20 mouse cellular contexts compared by ENCODE assay signal in genomic region chr14:103811291-103811690, GRCm38 (mm10). TPM values are rescaled to one million over a fixed set of nuclear protein-coding genes. Genes with fewer than 3 reads are reported as not detected.
DNase-seq lines count a peak whose midpoint lies in the region; TF ChIP-seq lines count a peak whose summit lies in the region.
"Had no signal": no experiment of that assay in that cellular context is flagged by ENCODE, and none has a peak within 500 bp of the region (broad histone marks: within the 10 kb centered on the region; RNA-seq: fewer than 3 reads in every experiment).

No protein-coding gene starts in this region.

- no peak for TF ChIP-seq CTCF in gastrocnemius, adult 2 months (IDR thresholded peaks at IDR 0.05)
- TF ChIP-seq CTCF in heart, adult 2 months (IDR thresholded peaks at IDR 0.05): no peak

- no peaks in the 10 kb centered on the region for H3K27me3 ChIP-seq in heart, adult 2 months (ENCODE audit: control insufficient read depth, insufficient read depth, low read length)
- H3K27me3 ChIP-seq: CH12.LX, Patski had no signal

- H3K36me3 ChIP-seq in heart, adult 2 months (ENCODE audit: control insufficient read depth, insufficient read depth, low read length): peaks cover 20% of the 10 kb centered on the region
- H3K36me3 ChIP-seq: G1E had no signal

- H3K27ac ChIP-seq in gastrocnemius, adult 2 months: peak overlapping the region; percentile 57
- no peak overlapping the region for H3K27ac ChIP-seq in heart, adult 2 months

- no peak overlapping the region for H3K4me3 ChIP-seq in gastrocnemius, adult 2 months
- no peak overlapping the region for H3K4me3 ChIP-seq in heart, adult 2 months

- H3K9ac ChIP-seq in heart, adult 2 months (ENCODE audit: low read depth, low read length): no peak overlapping the region

- intact Hi-C loops in gastrocnemius, adult 2 months (cut with DNase I): no loop called here
- intact Hi-C loops in heart, adult 2 months (cut with DNase I): loop anchor here (10.0 kb wide), 1 partner anchor 66 kb away; no protein-coding TSS in a partner anchor

- no peak for DNase-seq in gastrocnemius, adult 2 months
- no peak for DNase-seq in gastrocnemius, postnatal 10 days
- peak; percentile 93 for DNase-seq in heart, adult 11 months
- DNase-seq in heart, adult 2 months: no peak
- DNase-seq: adrenal gland, adult 2 months; adrenal gland, adult 8-10 months; adrenal gland, postnatal 10 days; adrenal gland, postnatal 14 days; adrenal gland, postnatal 25 days; adrenal gland, postnatal 36 days; B cell, adult 2 months; cerebellum, adult 11 months; cerebellum, adult 11-12 months; cerebellum, adult 18-20 months had no signal

- peaks cover 8% of the 10 kb centered on the region for H3K4me1 ChIP-seq in heart, adult 2 months (ENCODE audit: control insufficient read depth, insufficient read depth, low read length)

- no peaks in the 10 kb centered on the region for H3K79me2 ChIP-seq in heart, adult 2 months (replicated peaks; ENCODE audit: control insufficient read depth, insufficient read depth, low read length)

- no peak for TF ChIP-seq EP300 in heart, adult 2 months (IDR thresholded peaks at IDR 0.05; ENCODE audit: insufficient read depth, low read depth, low read length)

- no peak for TF ChIP-seq POLR2A in heart, adult 2 months (IDR thresholded peaks at IDR 0.05; ENCODE audit: insufficient read depth, low read depth, low read length)

- WGBS in heart, adult 2 months: 81% methylated on average over 7 of the region's 7 CpGs

RNA-seq across cellular contexts. Expression of gene Ednrb, which starts 32.9 kb away (rescaled TPM):
- total RNA-seq in gastrocnemius, adult 2 months (2021): 10 to 100 TPM in 1 of 2 experiments, 1 to 10 TPM in 1; 5.8 to 10.5 TPM
- total RNA-seq in gastrocnemius, postnatal 10 days (2021): 10 to 100 TPM; 19.1 to 19.7 TPM
- 10 to 100 TPM; 16.3 to 18.6 TPM for total RNA-seq in heart, adult 2 months (2021)
- 8.0 and 9.2 TPM in 2 replicates for polyA plus RNA-seq in heart, adult 2 months (2012; rRNA removed)
- total RNA-seq: CH12.LX, MEL had no signal
- polyA plus RNA-seq: activated CD4-positive, CD25-positive, alpha-beta regulatory T cell, adult 4 months; C2C12; G1E had no signal
